Mouse (Mus musculus): ENCODE measurements around the gene Fam50b.

GRCm38 (mm10) chr13:34703301-34703700, 31.3 kb upstream of the Fam50b start:
- no peak; the same call in 1 of the 2 replicates for TF ChIP-seq CTCF (conservative IDR thresholded peaks at IDR 0.05; ENCODE audit: insufficient read depth, insufficient read length, low read depth, low read length)
- no peak for TF ChIP-seq POLR2A (IDR thresholded peaks at IDR 0.05; ENCODE audit: low read depth, low read length)
